Mouse (Mus musculus): ENCODE measurements at regions not wholly inside any gene's neighbourhood (a gene's known extent, or its start where the extent isn't known, plus 50 kb on each side); places are given as distances from the start of the nearest gene placed in this dataset.

DNA sequence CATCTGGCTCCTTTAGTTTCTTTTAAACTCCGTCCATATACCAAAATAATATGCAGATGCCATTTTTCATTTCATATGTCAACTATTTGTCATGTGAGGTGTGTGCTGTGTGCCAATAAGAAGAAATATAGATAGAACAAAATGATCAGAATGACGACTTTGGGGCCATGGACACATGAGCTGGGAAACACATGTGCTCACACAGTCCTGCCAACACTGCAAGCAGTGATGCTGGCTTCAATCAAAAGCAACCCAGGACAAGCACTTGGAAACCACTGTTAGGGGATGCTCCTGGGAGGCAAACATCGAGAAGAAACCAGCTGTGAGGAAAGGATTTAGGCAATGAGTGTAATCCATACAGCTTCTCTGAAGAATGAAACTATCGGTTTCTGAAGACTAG, 731.4 kb downstream of the Basp1 start:
- TF ChIP-seq CTCF (IDR thresholded peaks at IDR 0.05; ENCODE audit: borderline replicate concordance, insufficient read depth, low read depth, low read length) (no peak), POLR2A (IDR thresholded peaks at IDR 0.05; ENCODE audit: borderline replicate concordance, insufficient read depth, low read length) (no peak)
